Mouse (Mus musculus) stomach, embryonic 16.5 days (tissue): ENCODE results near the gene Zranb3. TPM values are rescaled to one million over a fixed set of nuclear protein-coding genes. Genes with fewer than 3 reads are reported as not detected.
"Not testable (repeated sequence)": the region's sequence is repeated elsewhere in the genome, so short reads cannot be mapped to it uniquely, and the experiment has no call there.

ENCODE experiments used
- ATAC-seq: fragments of 200-750 bp; cut with Nextera tagmentation; 2 replicates; pipeline ENCODE4 v1.8.0; 2017; ENCODE audit warnings: moderate number of reproducible peaks, moderate TSS enrichment; ENCODE audit not compliant: insufficient read depth, low FRiP score
- H3K27ac ChIP-seq: fragments of 300-500 bp; sonication (generic); 2 replicates; pipeline ENCODE4 v1.5.1; 2014; ENCODE audit warnings: low read length
- H3K27me3 ChIP-seq: fragments of 300-500 bp; sonication (generic); 2 replicates; pipeline ENCODE4 v1.6.1; 2014; ENCODE audit warnings: low read length, control low read depth, mixed read lengths; ENCODE audit not compliant: control insufficient read depth, insufficient read depth
- H3K36me3 ChIP-seq: fragments of 300-500 bp; sonication (generic); 2 replicates; pipeline ENCODE4 v1.6.1; 2014; ENCODE audit warnings: low read length; ENCODE audit not compliant: control insufficient read depth, insufficient read depth
- H3K4me1 ChIP-seq: fragments of 300-500 bp; sonication (generic); 2 replicates; pipeline ENCODE4 v1.6.1; 2014; ENCODE audit warnings: low read length, control low read depth, mixed read lengths; ENCODE audit not compliant: control insufficient read depth, insufficient read depth
- H3K4me2 ChIP-seq: fragments of 300-500 bp; sonication (generic); 2 replicates; pipeline ENCODE4 v1.6.1; 2014; ENCODE audit warnings: low read depth, low read length, mixed read lengths
- H3K4me3 ChIP-seq: fragments of 300-500 bp; sonication (generic); replicated peaks from 2 replicates; pipeline ENCODE4 v1.5.1; 2014; ENCODE audit warnings: mild to moderate bottlenecking, low read length
- H3K9ac ChIP-seq: fragments of 300-500 bp; sonication (generic); 2 replicates; pipeline ENCODE4 v1.6.1; 2014; ENCODE audit warnings: low read length
- H3K9me3 ChIP-seq: fragments of 300-500 bp; sonication (generic); replicated peaks from 2 replicates; pipeline ENCODE4 v1.6.1; 2016; ENCODE audit warnings: low read length, control low read depth; ENCODE audit not compliant: control insufficient read depth
- WGBS: fragments of 180-500 bp; shearing (Covaris S2); extraction: QIAGEN DNeasy Blood & Tissue Kit; methylation state at CpG from one replicate; pipeline ENCODE4 v1.1.7; 2014; 5-methylcytosine and 5-hydroxymethylcytosine counted together
- polyA plus RNA-seq: library from polyadenylated mRNA; unstranded; fragments of >200 nt; fragmentation: Nextera tagmentation; extraction: Ambion mirVana; gene quantifications from 2 replicates; pipeline ENCODE4 v1.2.1, GENCODE M21; 2015

Gene Zranb3
- polyA plus RNA-seq, 1 experiment from 2014 or later, result 6.4 TPM

DNA sequence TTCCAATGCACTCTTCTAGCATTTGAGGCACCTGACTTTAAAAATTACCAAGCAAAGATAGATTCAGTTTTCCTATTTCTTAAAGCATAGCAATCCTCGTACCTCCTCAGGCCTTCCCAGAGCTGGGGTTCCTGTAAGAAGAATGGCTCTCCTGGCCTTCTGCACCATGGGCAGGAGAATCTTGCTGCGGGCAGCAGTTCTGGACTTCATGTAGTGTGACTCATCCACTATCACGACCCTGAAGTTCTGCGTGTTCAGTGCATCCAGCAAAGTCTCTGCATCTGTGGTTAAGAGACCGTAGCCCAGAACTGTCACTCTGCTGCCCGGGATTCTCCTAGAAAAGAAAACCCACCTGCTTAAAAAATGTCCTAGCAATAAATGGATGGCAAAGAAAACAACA, 66.6 kb downstream of the Zranb3 start:
- no peak overlapping the region for H3K27ac ChIP-seq

DNA sequence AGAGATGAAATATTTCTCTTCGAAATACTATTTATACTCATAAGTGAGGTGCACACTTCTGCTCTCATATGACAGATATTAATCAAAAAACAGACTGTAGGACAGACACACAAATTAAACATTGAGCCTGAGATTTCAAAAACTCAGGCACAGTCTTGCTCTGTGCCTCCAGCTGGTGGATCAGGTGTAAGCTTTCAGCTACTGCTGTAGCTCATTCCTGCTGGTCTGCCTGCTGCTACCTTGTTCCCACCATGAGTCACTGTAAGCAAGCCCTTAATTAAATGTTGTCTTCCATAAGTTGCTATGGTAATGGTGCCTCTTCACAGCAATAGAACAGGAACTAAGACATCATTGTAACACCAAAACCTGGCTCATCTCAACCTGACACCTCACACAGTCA, 70.7 kb downstream of the Zranb3 start:
- no peak for ATAC-seq
- no peaks in the 10 kb centered on the region for H3K4me1 ChIP-seq
- H3K27me3 ChIP-seq, result no peaks in the 10 kb centered on the region
- 72% methylated on average over 1 of the region's 1 CpGs for WGBS
- no peaks in the 10 kb centered on the region for H3K36me3 ChIP-seq
- H3K27ac ChIP-seq, result no peak overlapping the region
- no peak overlapping the region for H3K4me2 ChIP-seq
- H3K9me3 ChIP-seq, result no peaks in the 10 kb centered on the region
- H3K9ac ChIP-seq, result no peak overlapping the region
- no peak overlapping the region for H3K4me3 ChIP-seq

More for the DNA sequence above, 66.6 kb downstream of the Zranb3 start:
- 90% methylated on average over 6 of the region's 6 CpGs for WGBS
- ATAC-seq, result no peak
- Histone ChIP-seq H3K9ac (no peak overlapping the region), H3K36me3 (no peaks in the 10 kb centered on the region), H3K4me1 (no peaks in the 10 kb centered on the region), H3K4me3 (no peak overlapping the region), H3K9me3 (no peaks in the 10 kb centered on the region), H3K27me3 (no peaks in the 10 kb centered on the region), H3K4me2 (no peak overlapping the region)

GRCm38 (mm10) chr1:128031524-128031923, 71.3 kb downstream of the Zranb3 start:
- Histone ChIP-seq H3K27ac (no peak overlapping the region), H3K27me3 (no peaks in the 10 kb centered on the region), H3K36me3 (no peaks in the 10 kb centered on the region), H3K4me2 (no peak overlapping the region), H3K9me3 (no peaks in the 10 kb centered on the region), H3K4me3 (no peak overlapping the region), H3K9ac (no peak overlapping the region), H3K4me1 (no peaks in the 10 kb centered on the region)
- no peak for ATAC-seq
- 88% methylated on average over 2 of the region's 2 CpGs for WGBS

DNA sequence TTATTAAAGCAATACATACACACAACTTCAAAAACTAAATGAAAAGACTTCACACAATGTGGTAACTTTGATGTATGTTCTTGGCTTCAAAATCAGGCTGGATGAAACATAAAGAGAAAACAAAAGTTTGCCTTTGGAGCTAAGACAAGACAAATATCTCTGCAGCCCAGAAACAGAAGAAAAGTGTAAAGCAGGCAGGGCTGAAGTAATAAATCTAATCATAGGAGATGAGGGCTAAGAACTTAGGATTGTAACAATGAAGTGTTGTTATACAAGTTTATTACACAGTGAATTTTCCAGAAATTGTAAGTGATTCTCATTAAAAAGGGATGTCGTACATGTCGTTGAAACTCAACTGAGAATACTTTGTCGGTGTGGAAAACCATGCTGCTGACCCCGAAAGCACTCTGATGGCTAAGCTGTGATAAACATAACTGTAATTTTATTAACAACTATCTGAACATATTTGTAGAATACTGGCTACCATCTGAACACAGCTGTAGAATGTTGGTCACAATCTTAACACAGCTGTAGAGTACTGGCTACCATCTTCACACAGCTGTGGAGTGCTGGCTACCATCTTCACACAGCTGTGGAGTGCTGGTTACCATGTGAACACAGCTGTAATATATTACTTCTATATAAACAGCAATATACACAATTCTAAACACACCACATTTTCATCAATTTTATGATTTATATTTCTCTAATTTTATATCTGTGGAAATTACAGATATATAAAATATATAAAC, 78.3 kb downstream of the Zranb3 start:
- no peak overlapping the region for H3K27ac ChIP-seq
- H3K4me3 ChIP-seq, result no peak overlapping the region
- H3K4me2 ChIP-seq, result no peak overlapping the region
- H3K9ac ChIP-seq, result no peak overlapping the region
- 55% methylated on average over 4 of the region's 4 CpGs for WGBS
- no peaks in the 10 kb centered on the region for H3K4me1 ChIP-seq
- no peaks in the 10 kb centered on the region for H3K27me3 ChIP-seq
- no peaks in the 10 kb centered on the region for H3K36me3 ChIP-seq
- H3K9me3 ChIP-seq, result no peaks in the 10 kb centered on the region
- peak; percentile 78 for ATAC-seq

DNA sequence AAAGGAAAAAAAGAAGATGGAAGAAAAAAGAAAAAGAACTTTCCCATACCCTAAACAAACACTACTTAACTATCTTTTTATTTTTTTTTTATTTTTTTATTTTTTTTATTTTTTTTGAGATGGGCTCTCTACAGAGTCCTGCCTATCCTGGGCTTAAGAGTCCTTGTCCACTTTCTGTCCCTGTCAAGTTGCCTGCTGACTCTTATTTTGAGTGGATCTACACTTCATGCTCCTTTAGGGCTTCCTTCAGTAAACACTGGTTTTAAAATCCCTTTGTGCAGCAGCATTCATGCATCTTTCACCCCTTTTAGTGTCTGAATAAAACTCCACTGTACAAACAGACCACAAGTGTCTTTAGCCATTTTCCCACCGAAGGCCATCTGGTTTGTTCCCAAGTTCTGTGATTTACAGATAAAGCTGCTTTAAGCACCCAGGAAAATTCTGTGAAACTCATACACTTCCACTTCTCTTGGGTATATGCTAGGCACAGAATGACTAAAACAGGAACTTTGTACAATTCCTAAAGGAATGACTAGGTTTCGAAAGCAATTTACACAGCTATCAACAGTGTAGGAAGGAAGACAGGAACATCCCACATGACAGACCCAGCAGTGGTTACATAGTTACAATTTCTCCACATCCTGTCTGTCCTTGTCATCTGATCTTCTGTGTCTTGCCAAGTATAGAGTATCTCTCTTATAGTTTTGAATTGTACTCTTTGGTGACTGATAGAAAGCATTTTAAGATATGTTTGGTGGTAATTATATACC, 82.7 kb downstream of the Zranb3 start:
- H3K4me2 ChIP-seq, result no peak overlapping the region
- ATAC-seq, result no peak
- H3K36me3 ChIP-seq, result no peaks in the 10 kb centered on the region
- H3K27me3 ChIP-seq, result no peaks in the 10 kb centered on the region
- no peaks in the 10 kb centered on the region for H3K9me3 ChIP-seq
- H3K4me3 ChIP-seq, result no peak overlapping the region
- H3K9ac ChIP-seq, result no peak overlapping the region
- H3K27ac ChIP-seq, result no peak overlapping the region
- H3K4me1 ChIP-seq, result no peaks in the 10 kb centered on the region
- 54% methylated on average over 2 of the region's 2 CpGs for WGBS

DNA sequence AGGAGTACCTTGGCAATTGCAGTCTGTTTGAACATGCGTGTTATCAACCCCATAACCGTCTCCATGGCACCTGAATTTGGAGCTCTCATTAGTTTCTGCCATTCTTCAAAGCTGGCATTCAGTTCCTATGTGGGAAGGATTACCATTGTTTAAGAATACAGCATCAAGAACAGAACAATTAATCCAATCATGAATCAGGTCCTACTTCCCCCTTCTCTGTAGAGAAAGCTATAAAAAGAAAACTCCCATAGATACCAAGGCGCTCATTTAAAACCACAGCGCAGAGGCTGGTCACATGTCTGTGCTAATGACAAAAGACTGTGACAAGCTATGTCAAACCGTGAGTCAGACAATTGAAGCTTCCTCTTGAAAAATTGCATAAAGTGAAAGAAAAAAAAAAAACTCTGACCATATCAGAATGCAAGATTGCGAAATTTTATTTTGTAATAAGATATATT, 86.8 kb downstream of the Zranb3 start:
- ATAC-seq, result no peak; the same call in 1 of the 2 replicates
- Histone ChIP-seq H3K9ac (no peak overlapping the region), H3K4me3 (no peak overlapping the region), H3K27me3 (no peaks in the 10 kb centered on the region), H3K4me2 (no peak overlapping the region), H3K9me3 (no peaks in the 10 kb centered on the region), H3K36me3 (no peaks in the 10 kb centered on the region), H3K4me1 (no peaks in the 10 kb centered on the region), H3K27ac (no peak overlapping the region)
- WGBS, result 76% methylated on average over 6 of the region's 6 CpGs

DNA sequence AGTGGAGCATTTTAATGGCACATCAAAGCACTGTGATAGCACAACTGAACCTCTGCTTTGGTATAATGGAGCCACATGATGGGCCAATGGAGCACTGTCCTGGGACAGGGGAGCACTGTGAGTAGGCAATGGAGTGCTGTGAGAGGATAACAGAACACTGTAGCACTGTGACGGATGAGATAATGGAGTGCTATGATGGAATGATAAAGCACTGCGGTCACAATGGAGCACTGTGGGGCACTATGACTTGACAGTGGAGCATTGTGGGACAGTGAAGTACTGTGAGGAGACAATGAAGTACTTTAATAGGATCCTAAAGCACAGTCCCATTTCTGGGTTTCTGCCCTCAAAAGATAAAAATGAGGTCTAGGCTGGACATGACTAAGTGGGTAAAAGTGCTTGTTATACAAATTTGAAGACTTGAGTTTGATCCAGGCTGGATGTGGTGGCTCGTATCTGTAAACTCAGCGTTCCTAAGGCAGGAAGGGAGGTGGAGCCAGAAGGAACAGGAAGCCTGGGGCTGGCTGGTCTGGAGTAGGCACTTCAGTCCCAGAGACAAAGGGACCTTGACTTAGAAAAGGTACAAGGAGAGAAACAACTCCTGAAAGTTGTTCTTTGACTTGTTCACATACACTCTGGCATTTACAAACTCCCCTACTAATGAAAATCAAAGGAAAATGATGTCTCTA, 89.0 kb downstream of the Zranb3 start:
- Histone ChIP-seq H3K9me3 (no peaks in the 10 kb centered on the region), H3K27me3 (no peaks in the 10 kb centered on the region), H3K9ac (no peak overlapping the region), H3K27ac (no peak overlapping the region), H3K4me1 (no peaks in the 10 kb centered on the region), H3K4me2 (no peak overlapping the region), H3K4me3 (no peak overlapping the region), H3K36me3 (no peaks in the 10 kb centered on the region)
- whole genome bisulfite sequencing, result 79% methylated on average over 4 of the region's 4 CpGs
- no peak for ATAC-seq

- Histone ChIP-seq H3K4me2 (no peak overlapping the region), H3K27me3 (no peaks in the 10 kb centered on the region), H3K9me3 (no peaks in the 10 kb centered on the region), H3K9ac (no peak overlapping the region), H3K4me1 (no peaks in the 10 kb centered on the region), H3K4me3 (no peak overlapping the region), H3K36me3 (no peaks in the 10 kb centered on the region), H3K27ac (no peak overlapping the region)
- 87% methylated on average over 2 of the region's 2 CpGs for WGBS
- ATAC-seq, result no peak
These were observed 93.1 kb downstream of the Zranb3 start for GRCm38 (mm10) chr1:128009751-128010150.

DNA sequence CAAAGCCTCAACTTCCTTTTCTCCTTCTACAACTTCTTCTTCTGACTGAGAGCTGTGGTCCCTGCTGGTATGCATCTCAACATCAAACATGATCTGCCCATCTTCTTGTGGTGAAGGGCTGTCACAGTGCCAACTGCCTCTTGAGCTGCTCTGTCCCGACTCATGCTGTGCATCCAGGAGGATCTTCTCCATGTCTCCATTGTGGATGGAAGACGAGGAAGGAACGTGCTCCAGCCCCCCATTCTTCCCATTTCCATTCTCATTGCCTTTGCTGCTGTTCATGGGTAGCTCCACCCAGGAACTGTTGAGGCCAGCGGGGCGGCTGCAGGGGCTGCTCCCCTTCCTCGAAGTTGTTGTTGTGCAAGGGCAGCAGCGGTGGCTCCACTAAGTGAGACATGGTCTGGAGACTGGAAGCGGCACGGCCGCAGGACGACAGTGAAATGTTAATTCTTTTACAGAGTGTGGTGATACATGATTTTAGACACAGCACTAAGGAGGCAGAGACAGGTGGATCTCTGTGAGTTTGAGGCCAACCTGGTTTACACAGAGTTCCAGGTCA, 96.7 kb downstream of the Zranb3 start:
- not testable (repeated sequence) for ATAC-seq
- 84% methylated on average over 11 of the region's 11 CpGs for WGBS

More for the DNA sequence above, 96.7 kb downstream of the Zranb3 start:
- not testable (repeated sequence) for H3K4me3 ChIP-seq, H3K4me1 ChIP-seq, H3K9me3 ChIP-seq, H3K36me3 ChIP-seq, H3K27me3 ChIP-seq, H3K9ac ChIP-seq, H3K4me2 ChIP-seq, H3K27ac ChIP-seq
